Mouse (Mus musculus): ENCODE measurements around the gene Adamts17.

Gene Adamts17

GRCm38 (mm10) chr7:67199412-67199811 lies 359.9 kb downstream of the Adamts17 start:
- DNase-seq (ENCODE audit: low read depth, low spot score), result peak; percentile 52

All from embryo, embryonic 11.5 days (tissue).